Mouse (Mus musculus) kidney, adult 2 months (tissue): ENCODE measurements around the gene E430018J23Rik.

Experiments
- CTCF ChIP-seq: fragments of 200-500 bp; conservative IDR thresholded peaks from 2 replicates; pipeline ENCODE4 v1.5.1; 2011; ENCODE audit warnings: low read depth, mild to moderate bottlenecking, control low read depth, low read length, moderate library complexity, mixed read lengths; ENCODE audit not compliant: insufficient read depth, insufficient read length
- POLR2A ChIP-seq: fragments of 200-500 bp; IDR thresholded peaks from one replicate; pipeline ENCODE4 v1.6.1; 2011; ENCODE audit warnings: low read depth, low read length, control low read depth

GRCm38 (mm10) chr7:127366249-127366648 lies 27.2 kb downstream of the E430018J23Rik start:
- TF ChIP-seq CTCF (no peak), POLR2A (no peak)
